Mouse (Mus musculus) olfactory bulb, adult 2 months (tissue): ENCODE data around the gene Myzap. TPM values are rescaled to one million over a fixed set of nuclear protein-coding genes. Genes with fewer than 3 reads are reported as not detected.

Experiments used
- H3K27ac ChIP-seq: fragments of 200-500 bp; 2 replicates; pipeline ENCODE4 v1.5.1; 2012; ENCODE audit warnings: low read depth, low read length; ENCODE audit not compliant: insufficient read depth
- H3K4me1 ChIP-seq: fragments of 200-500 bp; 2 replicates; pipeline ENCODE4 v1.6.1; 2012; ENCODE audit warnings: low read length; ENCODE audit not compliant: control insufficient read depth, insufficient read depth
- H3K4me3 ChIP-seq: fragments of 200-500 bp; 2 replicates; pipeline ENCODE4 v1.5.1; 2012; ENCODE audit warnings: mild to moderate bottlenecking, low read depth, low read length, moderate library complexity; ENCODE audit not compliant: insufficient read depth
- CTCF ChIP-seq: fragments of 200-500 bp; IDR thresholded peaks from 2 replicates; pipeline ENCODE4 v1.5.1; 2012; ENCODE audit warnings: low read depth, mild to moderate bottlenecking, low read length, moderate library complexity; ENCODE audit not compliant: insufficient read depth
- POLR2A ChIP-seq: fragments of 200-500 bp; IDR thresholded peaks from 2 replicates; pipeline ENCODE4 v1.6.1; 2012; ENCODE audit warnings: mild to moderate bottlenecking, low read depth, low read length, moderate library complexity; ENCODE audit not compliant: insufficient read depth
- whole genome bisulfite sequencing: fragments of 180-500 bp; shearing (Covaris S2); methylation state at CpG from one replicate; pipeline ENCODE4 v1.1.7; 2018; 5-methylcytosine and 5-hydroxymethylcytosine counted together
- polyA plus RNA-seq: library from polyadenylated mRNA; stranded (reverse); fragments of >200 nt; gene quantifications from 2 replicates; pipeline ENCODE4 v1.2.4, GENCODE M21; 2012; ENCODE audit warnings: low replicate concordance; ENCODE audit not compliant: missing spikeins, insufficient read depth, insufficient read length

Myzap gene
- polyA plus RNA-seq, 1 experiment = not detected

DNA sequence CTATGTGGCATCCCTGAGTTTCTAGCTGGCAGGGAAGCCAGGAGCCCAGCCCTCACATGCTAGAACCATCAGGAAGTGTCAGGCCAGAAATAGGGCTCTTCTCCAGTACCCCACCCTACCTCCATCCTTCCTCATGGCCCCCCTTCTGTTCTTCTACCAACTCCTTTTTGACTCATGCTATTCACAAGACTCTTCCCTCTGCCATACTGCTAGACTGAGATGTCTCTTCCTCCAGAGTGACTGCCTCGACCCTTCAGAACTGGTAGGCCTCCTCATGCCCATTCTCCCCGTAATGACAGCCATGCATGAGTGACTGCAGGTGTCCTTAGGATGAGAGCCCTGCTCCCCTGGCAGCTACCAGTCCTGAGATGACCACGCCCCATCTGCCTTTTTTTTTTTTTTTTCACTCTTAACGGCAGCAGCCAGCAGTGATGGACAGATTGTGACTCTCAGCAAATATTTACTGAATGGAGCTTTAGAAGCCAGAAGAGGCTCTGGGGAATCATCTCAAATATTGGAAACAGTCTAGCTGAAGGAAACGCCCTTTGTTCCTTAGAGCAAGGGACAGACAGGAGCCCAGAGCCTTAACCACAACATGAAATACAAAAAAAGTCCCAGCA lies 23.7 kb downstream of the Myzap start:
- H3K4me3 ChIP-seq = no peak overlapping the region

DNA sequence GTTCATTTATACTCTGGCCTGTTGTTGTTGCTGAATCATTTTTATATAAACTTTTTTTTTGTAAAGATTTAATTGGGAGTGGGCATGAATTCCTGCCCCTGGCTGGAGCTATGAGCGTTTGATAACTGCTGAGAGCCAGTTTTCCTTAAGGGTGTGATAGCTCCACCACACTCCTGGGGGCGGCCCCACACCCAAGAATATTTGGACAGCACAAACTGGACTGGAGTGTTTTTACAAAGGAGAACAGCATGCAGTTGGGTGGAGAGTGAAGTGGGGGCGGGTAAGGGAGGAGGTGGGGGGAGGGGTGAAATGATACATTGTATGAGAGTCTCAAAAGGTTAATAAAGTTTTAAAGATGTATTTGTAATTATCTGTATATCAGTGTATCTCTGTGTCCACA lies 24.8 kb downstream of the Myzap start:
- 82% methylated on average over 3 of the region's 3 CpGs for WGBS
- H3K4me1 ChIP-seq = peaks cover 3% of the 10 kb centered on the region; the same call in 1 of the 2 replicates
- H3K4me3 ChIP-seq = no peak overlapping the region
- H3K27ac ChIP-seq = no peak overlapping the region
- no peak for TF ChIP-seq POLR2A

More for the DNA sequence above, 23.7 kb downstream of the Myzap start:
- Histone ChIP-seq H3K27ac (no peak overlapping the region), H3K4me1 (peaks cover 3% of the 10 kb centered on the region; the same call in 1 of the 2 replicates)
- 72% methylated on average over 5 of the region's 5 CpGs for WGBS
- TF ChIP-seq POLR2A = no peak
- TF ChIP-seq CTCF = no peak

DNA sequence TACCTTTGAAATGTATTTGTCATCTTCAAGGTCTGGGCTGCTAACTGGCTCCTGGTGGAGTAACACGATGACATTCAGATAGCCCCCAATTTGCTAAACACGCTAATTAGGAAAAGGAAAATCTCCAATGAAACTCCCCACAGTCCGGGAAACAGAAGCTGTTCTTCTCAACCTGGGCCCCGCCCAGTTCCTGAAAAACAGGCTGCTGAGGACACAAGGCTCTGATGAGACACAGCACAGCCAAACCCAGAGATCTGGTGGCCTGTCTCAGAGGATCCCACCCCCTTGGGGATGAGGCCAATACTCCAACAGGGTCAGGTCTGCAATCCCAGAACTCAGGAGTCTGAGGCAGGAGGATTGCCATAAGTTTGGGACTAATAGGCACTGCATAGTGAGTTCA lies 25.4 kb downstream of the Myzap start:
- 62% methylated on average over 4 of the region's 4 CpGs for WGBS
- no peak overlapping the region for H3K27ac ChIP-seq
- peaks cover 3% of the 10 kb centered on the region; the same call in 1 of the 2 replicates for H3K4me1 ChIP-seq
- TF ChIP-seq POLR2A (no peak), CTCF (no peak)
- no peak overlapping the region for H3K4me3 ChIP-seq

DNA sequence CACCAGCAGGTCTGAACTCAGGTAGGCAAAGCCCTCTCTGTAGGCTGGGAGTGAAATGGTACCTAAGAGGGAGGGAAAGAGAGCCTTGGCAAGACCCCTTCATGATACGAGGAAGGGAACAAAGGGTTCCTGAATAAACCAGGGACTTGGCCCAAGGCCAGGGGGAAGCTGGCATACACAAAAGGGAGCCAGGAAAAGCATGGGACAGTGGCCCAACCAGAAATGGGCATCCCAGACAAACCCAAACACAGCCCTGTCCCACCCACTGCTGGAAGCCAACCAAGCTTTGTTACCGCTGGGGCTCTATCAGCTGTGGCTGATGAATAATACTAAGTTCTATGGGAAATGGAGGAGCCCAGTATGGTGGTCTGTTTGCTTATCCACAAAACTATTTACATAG lies 34.4 kb downstream of the Myzap start:
- Histone ChIP-seq H3K4me3 (no peak overlapping the region), H3K4me1 (no peaks in the 10 kb centered on the region), H3K27ac (no peak overlapping the region)
- 56% methylated on average over 2 of the region's 2 CpGs for WGBS
- TF ChIP-seq POLR2A (no peak), CTCF (no peak)

DNA sequence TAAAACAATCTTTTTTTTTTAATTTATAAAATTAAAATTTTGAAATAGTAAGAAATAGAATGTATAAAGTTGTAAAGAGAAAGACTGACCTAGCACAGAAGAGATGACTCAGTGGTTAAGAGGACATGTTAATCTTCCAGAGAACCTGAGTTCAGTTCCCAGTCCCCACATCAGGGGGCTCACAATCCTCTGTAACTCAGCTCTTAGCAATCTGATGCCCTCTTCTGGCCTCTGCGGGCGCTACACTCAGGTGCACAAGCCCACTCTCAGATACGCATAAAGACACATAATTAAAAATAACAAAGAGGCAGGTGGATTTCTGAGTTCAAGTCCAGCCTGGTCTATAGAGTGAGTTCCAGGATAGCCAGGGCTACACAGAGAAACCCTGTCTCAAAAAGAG lies 38.2 kb downstream of the Myzap start:
- 98% methylated on average over 3 of the region's 3 CpGs for WGBS
- Histone ChIP-seq H3K27ac (no peak overlapping the region), H3K4me1 (no peaks in the 10 kb centered on the region), H3K4me3 (no peak overlapping the region)
- TF ChIP-seq CTCF (no peak), POLR2A (no peak)

DNA sequence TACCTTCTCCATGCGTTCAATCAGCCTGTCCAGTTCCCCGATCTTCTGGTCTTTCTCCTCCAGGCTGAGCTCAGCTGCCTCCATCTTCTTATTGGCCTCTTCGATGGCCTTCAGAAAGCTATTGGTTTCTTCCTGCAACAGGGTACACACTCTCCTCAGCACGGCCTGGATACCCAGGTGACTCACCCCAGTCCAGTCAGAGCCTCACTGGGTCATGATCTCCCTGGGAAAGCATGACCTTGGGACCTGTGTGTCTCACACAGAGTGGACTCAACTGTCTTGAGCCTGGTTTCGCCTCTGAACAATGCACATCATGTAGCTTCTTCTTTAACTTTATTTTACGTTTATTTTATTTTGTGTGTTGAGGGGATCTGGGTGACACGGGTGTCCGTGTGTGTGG lies 42.0 kb downstream of the Myzap start:
- H3K27ac ChIP-seq = no peak overlapping the region
- H3K4me3 ChIP-seq = no peak overlapping the region
- WGBS = 94% methylated on average over 8 of the region's 8 CpGs
- TF ChIP-seq POLR2A = no peak
- TF ChIP-seq CTCF = no peak
- H3K4me1 ChIP-seq = no peaks in the 10 kb centered on the region

DNA sequence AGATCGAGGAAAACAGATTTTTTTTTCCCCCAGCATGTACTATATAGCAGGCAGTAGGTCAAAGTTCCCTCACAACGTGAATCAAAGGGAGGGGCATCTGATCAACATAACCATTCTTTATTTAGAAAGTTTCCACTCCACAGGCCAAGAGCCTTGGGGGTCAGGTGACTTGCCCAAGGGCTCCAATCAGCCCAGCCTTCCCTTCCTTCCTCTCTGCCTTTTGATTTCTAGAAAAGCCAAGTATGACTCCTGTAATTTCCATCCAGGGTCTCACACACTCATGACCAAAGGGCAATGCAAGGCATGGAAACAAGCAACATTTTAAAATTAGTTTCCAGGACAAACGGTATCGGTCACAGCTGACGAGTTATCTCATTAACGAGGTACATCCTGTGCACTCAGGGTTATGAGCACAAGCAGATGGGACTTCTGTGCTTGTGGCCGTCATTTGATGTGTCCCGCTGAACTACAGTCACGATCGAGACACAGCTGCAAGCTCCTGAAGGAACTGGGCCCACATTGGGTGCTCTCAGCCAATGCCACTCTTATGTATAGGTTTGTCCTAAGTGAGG lies 44.4 kb downstream of the Myzap start:
- no peaks in the 10 kb centered on the region for H3K4me1 ChIP-seq
- H3K4me3 ChIP-seq = no peak overlapping the region
- no peak overlapping the region for H3K27ac ChIP-seq
- WGBS = 83% methylated on average over 10 of the region's 10 CpGs
- TF ChIP-seq CTCF (no peak), POLR2A (no peak)

DNA sequence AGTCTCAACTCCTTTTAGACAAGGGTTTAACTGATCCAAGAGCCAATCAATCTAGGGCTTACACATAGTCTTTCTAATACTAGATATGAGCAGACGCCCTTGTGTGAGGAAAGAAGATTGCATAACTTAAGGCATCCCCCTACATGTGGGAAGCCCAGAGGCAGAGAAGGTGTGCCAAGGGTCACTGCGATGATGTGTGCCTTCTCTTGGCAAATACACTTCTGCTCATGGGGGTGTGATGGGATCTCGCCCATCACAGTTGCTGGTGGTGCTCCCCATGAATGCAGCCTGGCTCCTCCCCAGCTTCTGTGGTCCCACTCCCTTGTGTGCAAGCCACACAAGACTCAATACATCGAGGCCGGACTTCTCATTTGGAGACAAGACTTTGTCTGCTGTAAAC lies 47.3 kb downstream of the Myzap start:
- WGBS = 90% methylated on average over 5 of the region's 5 CpGs
- no peaks in the 10 kb centered on the region for H3K4me1 ChIP-seq

DNA sequence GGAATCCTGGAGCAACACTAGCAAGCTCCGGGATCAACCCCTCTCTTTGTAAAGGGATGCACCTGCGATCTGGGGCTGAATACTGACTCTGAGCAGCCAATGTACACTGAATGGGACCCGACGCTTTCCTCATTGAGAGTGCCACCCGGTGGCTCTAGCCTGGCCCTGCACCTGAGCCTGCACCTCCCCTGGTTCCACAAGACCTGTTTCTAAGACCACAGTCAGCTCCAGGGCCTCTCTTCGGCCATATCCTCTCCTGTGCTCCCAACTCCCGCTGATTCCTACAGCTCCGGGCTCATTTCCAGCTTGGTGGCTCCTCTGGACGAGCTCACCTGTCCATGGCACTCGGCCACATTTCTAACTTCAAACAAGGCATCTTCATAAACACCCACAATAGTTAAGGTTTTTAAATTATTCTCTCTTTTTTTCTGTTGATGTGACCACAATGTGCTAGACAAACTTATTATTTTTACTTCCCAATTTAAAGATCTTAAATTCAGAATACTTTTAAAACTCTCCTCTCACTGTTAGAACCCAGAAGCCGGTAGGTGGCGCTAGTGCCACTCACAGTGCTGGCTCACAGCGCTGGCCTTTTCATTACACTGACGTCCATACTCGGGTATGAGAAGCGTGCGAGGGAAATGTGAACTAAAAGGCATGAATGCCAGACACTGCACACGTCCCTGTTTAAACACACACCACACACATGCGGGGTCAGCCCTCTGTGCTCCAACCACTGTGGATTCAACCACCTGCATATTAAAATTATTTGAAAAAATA lies 48.5 kb downstream of the Myzap start:
- H3K27ac ChIP-seq = no peak overlapping the region
- TF ChIP-seq CTCF = peak; percentile 37
- no peak for TF ChIP-seq POLR2A
- H3K4me3 ChIP-seq = no peak overlapping the region
- WGBS = 14% methylated on average over 19 of the region's 19 CpGs
- H3K4me1 ChIP-seq = no peaks in the 10 kb centered on the region

More for the DNA sequence above, 47.3 kb downstream of the Myzap start:
- no peak overlapping the region for H3K27ac ChIP-seq
- H3K4me3 ChIP-seq = no peak overlapping the region
- TF ChIP-seq POLR2A (no peak), CTCF (no peak)

DNA sequence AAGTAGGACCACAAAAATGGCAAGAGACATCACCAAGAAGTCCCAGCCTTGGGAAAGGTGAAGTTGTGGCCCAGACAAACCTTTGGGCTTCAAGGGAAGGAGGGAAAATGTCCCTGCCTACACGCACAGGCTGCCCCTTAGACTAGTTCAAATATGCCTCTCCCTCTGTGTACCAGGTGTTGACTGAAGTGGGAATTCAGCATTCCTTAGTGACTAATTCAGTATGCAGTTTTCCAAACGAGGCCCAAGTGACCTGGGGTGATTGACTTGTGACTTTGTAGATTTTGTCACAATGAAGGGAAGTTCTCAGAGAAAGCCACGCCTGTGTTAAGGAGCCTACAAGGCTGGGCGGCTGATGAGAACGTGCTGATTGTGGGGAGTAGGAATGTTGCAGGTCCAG lies 49.9 kb downstream of the Myzap start:
- Histone ChIP-seq H3K4me1 (no peaks in the 10 kb centered on the region), H3K4me3 (no peak overlapping the region), H3K27ac (no peak overlapping the region)
- no peak for TF ChIP-seq POLR2A
- TF ChIP-seq CTCF = no peak
- 83% methylated on average over 5 of the region's 5 CpGs for WGBS
